Mouse (Mus musculus) small intestine, adult 2 months (tissue): Measurements from ENCODE around the gene Ceacam15. TPM values are rescaled to one million over a fixed set of nuclear protein-coding genes. Genes with fewer than 3 reads are reported as not detected.
"Not testable (repeated sequence)": the region's sequence is repeated elsewhere in the genome, so short reads cannot be mapped to it uniquely, and the experiment has no call there.

Source experiments
- H3K27ac ChIP-seq: fragments of 200-500 bp; 2 replicates; pipeline ENCODE4 v1.5.1; 2012; ENCODE audit warnings: low read depth, low read length, control low read depth, inconsistent platforms; ENCODE audit not compliant: insufficient read depth
- H3K27me3 ChIP-seq: fragments of 200-500 bp; 2 replicates; pipeline ENCODE4 v1.6.1; 2012; ENCODE audit warnings: mild to moderate bottlenecking, moderate library complexity, low read length, inconsistent platforms; ENCODE audit not compliant: control insufficient read depth, insufficient read depth
- H3K36me3 ChIP-seq: fragments of 200-500 bp; 2 replicates; pipeline ENCODE4 v1.6.1; 2012; ENCODE audit warnings: mild to moderate bottlenecking, low read length, control low read depth, inconsistent platforms; ENCODE audit not compliant: control insufficient read depth, insufficient read depth
- H3K4me1 ChIP-seq: fragments of 200-500 bp; 2 replicates; pipeline ENCODE4 v1.6.1; 2012; ENCODE audit warnings: low read length, inconsistent platforms, mixed read lengths; ENCODE audit not compliant: control insufficient read depth, insufficient read depth, insufficient read length
- H3K4me3 ChIP-seq: fragments of 200-500 bp; 2 replicates; pipeline ENCODE4 v1.5.1; 2012; ENCODE audit warnings: low read depth, mild to moderate bottlenecking, control low read depth, inconsistent platforms, low read length, moderate library complexity
- CTCF ChIP-seq: fragments of 200-500 bp; IDR thresholded peaks from 2 replicates; pipeline ENCODE4 v1.5.1; 2012; ENCODE audit warnings: low read depth, mild to moderate bottlenecking, control low read depth, inconsistent platforms, low read length, moderate library complexity, mixed read lengths; ENCODE audit not compliant: insufficient replicate concordance, insufficient read length; ENCODE audit errors: extremely low read depth
- POLR2A ChIP-seq: fragments of 200-500 bp; IDR thresholded peaks from 2 replicates; pipeline ENCODE4 v1.6.1; 2012; ENCODE audit warnings: low read depth, mild to moderate bottlenecking, control low read depth, inconsistent platforms, low read length, moderate library complexity
- WGBS: fragments of 180-500 bp; shearing (Covaris S2); methylation state at CpG from one replicate; pipeline ENCODE4 v1.1.7; 2018; 5-methylcytosine and 5-hydroxymethylcytosine counted together
- polyA plus RNA-seq: library from polyadenylated mRNA; depleted of rRNA; stranded (reverse); fragments of >200 nt; gene quantifications from 2 replicates; pipeline ENCODE4 v1.2.3, GENCODE M21; 2012

Ceacam15 gene
- polyA plus RNA-seq, 1 experiment: not detected

DNA sequence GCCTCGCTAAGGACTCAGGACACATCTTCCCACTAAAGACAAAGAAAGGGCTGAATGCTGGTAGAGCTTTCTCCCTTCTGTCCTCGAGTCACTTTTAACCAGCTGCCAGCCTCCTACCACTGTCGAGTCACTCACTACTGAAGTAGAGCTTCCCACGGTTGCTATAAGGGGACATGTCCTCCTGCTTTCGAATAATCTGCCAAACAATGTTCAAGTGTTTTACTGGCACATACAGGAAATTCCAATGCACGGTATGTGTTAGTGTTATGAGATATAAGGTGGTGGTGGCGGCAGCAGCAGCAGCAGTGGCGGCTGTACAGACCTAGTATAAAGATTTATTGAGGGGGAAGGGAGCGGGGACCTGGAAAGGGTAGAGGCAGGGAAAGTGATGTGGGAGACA lies 30.9 kb upstream of the Ceacam15 start:
- H3K27me3 ChIP-seq: no peaks in the 10 kb centered on the region
- no peak overlapping the region for H3K4me3 ChIP-seq
- no peaks in the 10 kb centered on the region for H3K4me1 ChIP-seq
- TF ChIP-seq POLR2A (no peak), CTCF (no peak)
- H3K36me3 ChIP-seq: no peaks in the 10 kb centered on the region
- H3K27ac ChIP-seq: no peak overlapping the region
- 39% methylated on average over 9 of the region's 9 CpGs for WGBS

DNA sequence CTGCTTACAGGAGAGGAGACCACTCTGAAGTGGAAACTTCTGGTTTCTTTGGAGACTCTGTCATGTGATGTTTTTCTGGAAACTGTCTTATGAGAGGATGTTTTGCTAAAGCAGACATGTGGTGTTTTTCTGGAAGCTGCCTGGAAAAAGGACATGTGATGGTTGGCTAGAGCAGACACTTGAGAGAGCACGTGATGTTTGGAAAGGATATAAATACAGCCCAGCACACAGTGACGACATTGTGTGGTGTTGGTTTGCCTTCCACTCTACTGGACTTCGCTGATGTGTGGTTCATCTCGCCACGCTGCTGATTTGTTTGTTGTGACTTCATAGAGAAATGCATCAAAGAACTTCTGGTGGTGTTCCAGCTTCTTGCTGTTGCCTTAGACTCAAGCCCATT lies 25.1 kb upstream of the Ceacam15 start:
- no peaks in the 10 kb centered on the region for H3K4me1 ChIP-seq
- H3K27ac ChIP-seq: no peak overlapping the region; the same call in 1 of the 2 replicates
- TF ChIP-seq POLR2A: no peak
- no peak for TF ChIP-seq CTCF
- no peak overlapping the region for H3K4me3 ChIP-seq
- WGBS: 63% methylated on average over 5 of the region's 5 CpGs
- no peaks in the 10 kb centered on the region for H3K27me3 ChIP-seq
- H3K36me3 ChIP-seq: no peaks in the 10 kb centered on the region

DNA sequence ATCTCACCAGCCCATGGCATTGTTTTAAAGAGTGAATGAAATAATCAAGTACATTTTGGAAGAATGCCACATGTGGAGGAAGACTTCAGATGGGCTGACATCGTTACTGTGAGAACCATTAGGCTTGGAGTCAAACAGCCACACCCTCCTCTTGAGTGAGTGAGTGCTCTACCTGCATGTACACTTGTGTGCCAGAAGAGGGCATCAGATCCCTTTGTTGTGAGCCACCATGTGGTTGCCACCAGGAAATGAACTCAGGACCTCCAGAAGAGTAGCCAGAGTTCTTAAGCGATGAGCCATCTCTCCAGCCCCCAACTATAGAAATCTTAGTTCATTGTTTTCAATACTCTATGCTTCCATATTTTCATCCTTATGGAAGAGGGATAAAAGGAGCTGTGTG lies 23.5 kb upstream of the Ceacam15 start:
- no peaks in the 10 kb centered on the region for H3K4me1 ChIP-seq

DNA sequence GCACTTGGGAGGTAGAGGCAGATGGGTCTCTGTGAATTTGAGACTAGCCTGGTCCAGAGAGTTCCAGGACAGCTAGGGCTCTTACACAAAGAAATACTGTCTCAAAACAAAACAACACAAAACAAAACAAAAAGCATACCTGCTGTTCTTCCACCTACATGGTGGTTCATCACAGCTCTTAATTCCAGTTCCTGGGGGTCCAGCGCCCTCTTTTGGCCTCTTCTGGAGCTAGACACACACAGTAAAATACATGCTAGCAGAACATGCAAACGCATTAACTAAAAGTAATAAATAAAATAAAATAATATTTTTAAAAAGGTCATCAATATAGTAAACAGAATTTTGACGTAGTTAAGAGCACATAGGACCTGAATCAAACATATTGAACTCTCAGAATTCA lies 19.5 kb upstream of the Ceacam15 start:
- H3K27ac ChIP-seq: no peak overlapping the region
- no peak overlapping the region for H3K4me3 ChIP-seq
- WGBS: 35% methylated on average over 3 of the region's 3 CpGs
- H3K36me3 ChIP-seq: no peaks in the 10 kb centered on the region
- no peaks in the 10 kb centered on the region for H3K4me1 ChIP-seq
- H3K27me3 ChIP-seq: no peaks in the 10 kb centered on the region
- TF ChIP-seq POLR2A (no peak), CTCF (no peak)

More for the DNA sequence above, 23.5 kb upstream of the Ceacam15 start:
- H3K4me3 ChIP-seq: no peak overlapping the region
- WGBS: 30% methylated on average over 2 of the region's 2 CpGs
- H3K27ac ChIP-seq: no peak overlapping the region
- no peaks in the 10 kb centered on the region for H3K27me3 ChIP-seq
- H3K36me3 ChIP-seq: no peaks in the 10 kb centered on the region
- TF ChIP-seq POLR2A (no peak), CTCF (peak; percentile 12; the same call in 1 of the 2 replicates)

DNA sequence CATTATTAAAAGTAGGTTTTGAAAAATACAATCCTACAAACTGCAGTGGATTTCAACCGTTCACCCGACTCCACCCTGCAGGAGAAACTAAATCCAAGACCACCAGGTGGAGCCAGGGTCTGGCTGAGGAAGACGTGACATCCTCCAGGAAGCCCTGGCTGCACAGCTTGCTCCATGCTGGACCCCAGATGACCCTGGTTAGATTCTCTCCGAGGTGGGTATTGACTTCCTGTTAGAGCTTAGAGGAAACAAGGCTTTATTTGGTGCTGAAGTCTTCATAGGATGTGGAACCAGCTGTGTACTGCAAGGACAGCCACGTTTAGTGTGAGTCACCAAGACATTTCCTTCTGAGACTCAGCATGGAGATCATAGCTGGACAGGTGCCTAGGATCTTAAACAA lies 13.7 kb upstream of the Ceacam15 start:
- Histone ChIP-seq H3K4me3 (no peak overlapping the region), H3K27ac (no peak overlapping the region), H3K27me3 (no peaks in the 10 kb centered on the region), H3K36me3 (no peaks in the 10 kb centered on the region), H3K4me1 (no peaks in the 10 kb centered on the region)
- 59% methylated on average over 5 of the region's 5 CpGs for WGBS
- TF ChIP-seq POLR2A: no peak
- TF ChIP-seq CTCF: no peak

DNA sequence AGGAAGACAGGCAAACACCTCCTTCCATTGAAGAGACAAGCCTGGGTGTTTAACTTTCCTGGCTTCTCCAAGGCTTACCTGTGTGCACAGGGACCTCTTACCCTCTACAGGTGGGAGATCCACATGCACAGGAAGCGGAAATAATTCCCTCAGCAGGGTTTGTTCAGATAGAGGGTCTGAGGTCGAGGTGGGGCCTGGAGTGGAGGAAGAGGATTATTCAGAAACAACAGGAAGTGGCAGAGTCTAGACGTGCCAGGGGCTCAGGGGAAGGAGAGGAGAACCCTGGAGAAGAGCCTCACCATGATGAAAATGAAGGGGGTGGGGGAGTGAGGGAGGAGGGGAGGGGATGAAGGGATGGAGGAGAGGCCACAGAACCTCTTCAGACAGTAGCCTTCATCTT lies 4.7 kb upstream of the Ceacam15 start:
- 35% methylated on average over 3 of the region's 3 CpGs for WGBS
- not testable (repeated sequence) for H3K36me3 ChIP-seq, H3K4me1 ChIP-seq, H3K4me3 ChIP-seq, H3K27me3 ChIP-seq, H3K27ac ChIP-seq

DNA sequence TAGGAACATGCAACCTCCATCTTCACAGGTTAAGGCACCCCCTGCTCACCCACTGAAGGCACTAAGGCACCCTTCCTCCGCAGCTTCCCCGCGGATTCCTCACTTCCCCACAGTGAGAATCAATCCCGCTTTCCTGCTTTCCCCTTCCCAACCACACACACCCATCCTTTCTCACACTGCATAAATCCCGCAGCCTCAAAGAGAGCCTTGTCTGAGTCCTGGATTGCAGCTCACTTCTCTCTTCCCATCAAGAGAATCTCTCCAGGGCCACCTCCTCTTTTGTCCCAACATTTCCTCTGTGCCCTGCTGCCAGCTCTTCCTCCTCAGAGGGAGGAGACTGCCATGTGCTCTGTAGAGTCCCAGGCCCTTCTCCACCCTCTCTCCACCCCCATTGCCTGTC lies 806 bp downstream of the Ceacam15 start:
- H3K4me3 ChIP-seq, H3K36me3 ChIP-seq, H3K4me1 ChIP-seq, H3K27ac ChIP-seq, H3K27me3 ChIP-seq: not testable (repeated sequence)
- WGBS: 56% methylated on average over 5 of the region's 5 CpGs

DNA sequence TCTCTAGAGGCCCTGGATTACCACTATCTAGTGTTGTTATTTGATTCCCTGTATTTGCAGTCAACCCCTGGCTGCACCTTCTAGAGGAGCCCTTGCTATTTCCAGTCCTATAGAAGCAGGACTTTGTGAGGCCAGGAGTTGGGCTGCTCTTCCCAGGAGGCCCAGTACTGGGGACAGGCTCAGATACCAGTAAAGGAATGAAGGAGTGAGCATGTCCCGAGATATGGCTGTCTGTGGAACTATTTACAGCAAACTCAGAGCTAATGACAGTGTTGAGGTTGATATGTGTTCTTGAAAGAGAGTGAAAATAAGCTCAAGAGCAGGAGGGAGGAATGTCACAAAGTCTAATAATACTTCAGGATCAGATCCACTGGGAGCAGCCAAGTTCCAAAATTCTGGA lies 1.7 kb downstream of the Ceacam15 start:
- H3K27me3 ChIP-seq: no peaks in the 10 kb centered on the region
- 42% methylated on average over 1 of the region's 1 CpGs for WGBS
- TF ChIP-seq POLR2A: no peak
- no peak for TF ChIP-seq CTCF
- no peaks in the 10 kb centered on the region for H3K36me3 ChIP-seq
- no peaks in the 10 kb centered on the region for H3K4me1 ChIP-seq
- H3K4me3 ChIP-seq: no peak overlapping the region
- no peak overlapping the region for H3K27ac ChIP-seq

DNA sequence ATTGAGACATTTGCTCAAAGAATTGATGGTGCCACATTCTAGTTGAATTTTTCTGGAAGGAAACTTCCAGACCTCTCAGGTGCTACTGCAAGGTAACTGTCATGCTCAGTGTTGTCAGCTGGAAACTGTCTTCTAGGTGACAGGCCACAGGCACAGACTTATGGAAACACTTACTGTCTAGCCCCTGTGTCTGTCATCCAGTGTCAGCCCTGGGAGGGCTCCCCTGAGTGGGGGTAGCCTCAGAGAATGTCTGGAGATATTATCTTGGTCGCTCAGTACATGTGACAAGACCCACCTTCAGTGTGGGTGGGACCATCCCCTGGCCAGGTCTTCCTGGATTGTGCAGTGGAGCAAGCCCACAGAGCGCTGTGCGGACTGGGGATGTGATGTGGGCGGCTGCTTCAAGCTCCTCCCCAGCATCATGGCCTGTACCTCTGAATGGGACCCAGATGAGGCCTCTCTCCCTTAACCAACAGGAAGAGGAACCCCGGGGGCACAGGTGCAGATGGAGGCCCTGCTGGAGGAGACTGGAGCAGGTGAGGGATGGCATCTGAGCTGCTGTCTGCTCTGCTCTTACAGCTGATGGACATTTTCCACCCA lies 7.1 kb downstream of the Ceacam15 start:
- WGBS: 63% methylated on average over 5 of the region's 5 CpGs
- H3K4me3 ChIP-seq, H3K36me3 ChIP-seq, H3K27ac ChIP-seq, H3K27me3 ChIP-seq, H3K4me1 ChIP-seq: not testable (repeated sequence)
